Mouse (Mus musculus) central nervous system, embryonic 14 days (tissue): ENCODE data around the gene Olfr354. TPM values are rescaled to one million over a fixed set of nuclear protein-coding genes. Genes with fewer than 3 reads are reported as not detected.

Experiments used
- polyA plus RNA-seq: library from polyadenylated mRNA; depleted of rRNA; stranded (reverse); fragments of >200 nt; gene quantifications from 2 replicates; pipeline ENCODE4 v1.2.3, GENCODE M21; 2012; rRNA removed

The Olfr354 gene
- not detected in 2 replicates for polyA plus RNA-seq

GRCm38 (mm10) chr2:36905380-36905779, at the start of gene Olfr354:
Gene Olfr354 (plus strand): TSS chr2:36905680.

GRCm38 (mm10) chr2:36862560-36862959, 42.9 kb upstream of the Olfr354 start, which contains the start of gene Olfr351:
Gene Olfr351 (minus strand): TSS chr2:36862660.

GRCm38 (mm10) chr2:36868160-36868559, 37.3 kb upstream of the Olfr354 start, which contains the start of gene Olfr352:
Gene Olfr352 (plus strand): TSS chr2:36868460.

GRCm38 (mm10) chr2:36892836-36893235, 12.6 kb upstream of the Olfr354 start, which contains the start of gene Olfr353:
Gene Olfr353 (minus strand): TSS chr2:36892936.

GRCm38 (mm10) chr2:36928797-36929196, 23.3 kb downstream of the Olfr354 start, which contains the start of gene Olfr355:
Gene Olfr355 (minus strand): TSS chr2:36928897.

GRCm38 (mm10) chr2:36936821-36937220, 31.3 kb downstream of the Olfr354 start, which contains the start of gene Olfr356:
Gene Olfr356 (plus strand): TSS chr2:36937121.

Other genes starting within 250 kb of the Olfr354 start
- gene Olfr346, start 219.9 kb upstream of the Olfr354 start, polyA plus RNA-seq: not detected in 2 replicates
- not detected in 2 replicates for gene Olfr347, start 173.8 kb upstream of the Olfr354 start, polyA plus RNA-seq
- not detected in 2 replicates for gene Olfr348, start 121.4 kb upstream of the Olfr354 start, polyA plus RNA-seq
- gene Olfr50, start 115.1 kb upstream of the Olfr354 start, polyA plus RNA-seq: not detected in 2 replicates
- gene Olfr3, start 88.6 kb upstream of the Olfr354 start, polyA plus RNA-seq: not detected in 2 replicates
- gene Olfr350, start 59.4 kb upstream of the Olfr354 start, polyA plus RNA-seq: not detected in 2 replicates
- gene Olfr351, start 43.0 kb upstream of the Olfr354 start, polyA plus RNA-seq: not detected in 2 replicates
- not detected in 2 replicates for gene Olfr352, start 37.2 kb upstream of the Olfr354 start, polyA plus RNA-seq
- gene Olfr353, start 12.7 kb upstream of the Olfr354 start, polyA plus RNA-seq: not detected in 2 replicates
- gene Olfr355, start 23.2 kb downstream of the Olfr354 start, polyA plus RNA-seq: not detected in 2 replicates
- not detected in 2 replicates for gene Olfr356, start 31.4 kb downstream of the Olfr354 start, polyA plus RNA-seq
- gene Olfr357, start 88.1 kb downstream of the Olfr354 start, polyA plus RNA-seq: not detected in 2 replicates
- not detected in 2 replicates for gene Olfr358, start 103.7 kb downstream of the Olfr354 start, polyA plus RNA-seq
- not detected in 2 replicates for gene Olfr360, start 160.1 kb downstream of the Olfr354 start, polyA plus RNA-seq
- not detected in 2 replicates for gene Olfr361, start 183.6 kb downstream of the Olfr354 start, polyA plus RNA-seq
- not detected in 2 replicates for gene Olfr362, start 212.2 kb downstream of the Olfr354 start, polyA plus RNA-seq
- gene Olfr364-ps1, start 233.6 kb downstream of the Olfr354 start, polyA plus RNA-seq: not detected in 2 replicates